Mouse (Mus musculus): ENCODE results near the gene Fgfr2.
"Not testable (repeated sequence)": the region's sequence is repeated elsewhere in the genome, so short reads cannot be mapped to it uniquely, and the experiment has no call there.

Fgfr2 gene

DNA sequence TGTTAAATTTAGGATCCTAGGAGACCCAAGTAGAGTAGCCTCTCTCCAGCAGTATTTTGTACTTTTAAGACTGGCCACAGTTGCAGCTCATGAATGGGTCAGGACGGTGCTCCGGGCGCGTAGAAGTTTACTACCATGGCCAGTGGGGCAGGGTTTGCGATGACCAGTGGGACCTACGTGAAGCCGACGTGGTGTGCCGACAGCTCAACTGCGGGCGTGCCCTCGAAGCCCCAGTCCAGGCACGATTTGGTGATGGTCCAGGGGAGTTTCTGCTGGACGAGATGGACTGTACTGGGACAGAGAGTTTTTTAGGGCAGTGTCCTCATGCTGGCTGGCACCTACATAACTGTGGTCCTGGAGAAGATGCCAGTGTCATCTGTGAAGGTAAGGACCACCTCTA, 1935.2 kb downstream of the Fgfr2 start:
- DNase-seq: no peak

DNA sequence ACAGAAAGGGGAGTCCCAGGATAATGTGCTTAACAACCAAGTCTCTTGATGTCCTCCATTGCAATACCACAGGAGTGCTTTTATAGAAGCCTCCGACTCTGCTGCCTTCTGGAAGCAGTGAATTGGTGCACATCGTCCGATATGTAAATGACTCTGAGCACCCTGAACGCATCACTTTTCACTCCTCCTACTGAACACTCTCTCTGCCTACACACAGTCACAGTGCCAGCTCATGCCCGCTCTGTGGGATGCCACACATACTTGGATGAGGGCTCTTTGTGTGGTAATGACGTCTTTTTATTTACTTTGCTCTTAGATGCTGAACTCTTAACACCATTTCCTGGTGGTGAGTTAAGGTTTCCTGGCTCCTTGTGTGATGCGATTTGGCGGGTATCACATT, 1936.1 kb downstream of the Fgfr2 start:
- no peak for DNase-seq

- DNase-seq: no peak
These were observed 1938.8 kb downstream of the Fgfr2 start for GRCm38 (mm10) chr7:131184339-131184738.

DNA sequence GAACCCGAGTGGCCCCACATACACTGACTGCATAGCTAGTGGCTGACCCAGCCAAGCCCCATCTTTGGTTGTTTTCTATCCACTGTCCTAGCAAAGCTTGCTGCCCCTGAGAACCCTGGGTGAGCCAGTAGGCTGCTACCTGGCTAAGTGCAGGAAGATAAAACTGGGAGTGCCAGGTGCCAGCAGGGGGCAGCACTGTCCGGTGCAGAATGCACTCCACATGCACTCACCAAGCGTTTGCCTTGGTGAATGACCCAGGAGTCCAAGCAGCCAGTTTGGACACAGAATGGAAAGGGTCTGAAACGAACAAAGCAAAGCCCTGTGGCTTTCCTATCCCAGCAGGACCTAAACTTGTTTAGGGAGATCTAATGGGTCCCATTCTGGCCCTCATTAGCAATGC, 1940.5 kb downstream of the Fgfr2 start:
- no peak for DNase-seq

- DNase-seq: no peak
These were observed 1949.0 kb downstream of the Fgfr2 start, which contains the start of gene 5430419D17Rik for GRCm38 (mm10) chr7:131174121-131174520. Gene 5430419D17Rik (plus strand): TSS chr7:131174402.

- DNase-seq: no peak
These were observed 1954.1 kb downstream of the Fgfr2 start for GRCm38 (mm10) chr7:131169099-131169498.

GRCm38 (mm10) chr7:131167771-131168170, 1955.4 kb downstream of the Fgfr2 start:
- no peak for DNase-seq

- no peak for DNase-seq
These were observed 1960.9 kb downstream of the Fgfr2 start for GRCm38 (mm10) chr7:131162251-131162650.

- no peak for DNase-seq
These were observed 1970.1 kb downstream of the Fgfr2 start for GRCm38 (mm10) chr7:131153044-131153443.

- no peak for DNase-seq
These were observed 1973.0 kb downstream of the Fgfr2 start for GRCm38 (mm10) chr7:131150179-131150578.

DNA sequence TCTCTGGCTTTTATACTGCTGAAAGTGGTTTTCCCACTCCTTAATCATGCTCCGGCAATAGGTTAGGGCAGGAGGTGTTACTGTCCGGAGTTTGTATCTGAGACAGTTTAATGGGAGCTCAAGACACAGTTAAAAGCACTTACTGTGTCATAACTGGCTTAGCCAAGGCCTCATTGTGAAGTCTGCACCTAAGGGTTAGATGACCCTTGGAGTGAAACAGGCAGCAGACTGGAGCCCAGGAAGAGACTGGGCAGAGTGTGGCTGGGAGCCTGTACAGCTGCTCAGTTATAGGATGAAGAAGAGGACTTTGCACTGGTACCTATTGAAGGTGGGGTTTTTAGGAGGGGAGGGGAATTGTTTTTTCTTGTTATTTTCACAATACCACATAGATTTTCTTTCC, 1976.9 kb downstream of the Fgfr2 start, which contains the start of gene 4933402N03Rik:
TSS of gene 4933402N03Rik (minus strand) at position 101 of the 400 bp plus-strand sequence.
- DNase-seq: no peak

DNA sequence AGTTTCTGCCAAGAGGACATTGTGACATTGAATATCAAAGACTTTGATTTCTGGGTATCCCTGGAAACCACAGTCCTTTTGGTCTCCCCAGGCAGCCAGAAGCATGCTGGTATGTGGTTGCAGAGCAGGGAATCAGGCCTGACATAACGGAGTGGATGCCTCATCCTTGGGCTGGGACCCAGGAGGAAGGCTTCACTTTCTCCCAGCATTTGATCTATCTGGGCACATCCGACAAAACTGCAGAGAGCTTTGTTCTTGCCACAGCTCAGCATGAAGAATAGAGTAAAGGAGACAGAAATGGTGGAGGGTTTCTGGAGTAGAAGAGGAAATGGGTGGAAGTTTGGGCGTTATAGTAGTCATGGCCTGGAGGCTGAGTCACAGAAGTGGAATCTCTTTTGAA, 1990.0 kb downstream of the Fgfr2 start:
- no peak for DNase-seq

DNA sequence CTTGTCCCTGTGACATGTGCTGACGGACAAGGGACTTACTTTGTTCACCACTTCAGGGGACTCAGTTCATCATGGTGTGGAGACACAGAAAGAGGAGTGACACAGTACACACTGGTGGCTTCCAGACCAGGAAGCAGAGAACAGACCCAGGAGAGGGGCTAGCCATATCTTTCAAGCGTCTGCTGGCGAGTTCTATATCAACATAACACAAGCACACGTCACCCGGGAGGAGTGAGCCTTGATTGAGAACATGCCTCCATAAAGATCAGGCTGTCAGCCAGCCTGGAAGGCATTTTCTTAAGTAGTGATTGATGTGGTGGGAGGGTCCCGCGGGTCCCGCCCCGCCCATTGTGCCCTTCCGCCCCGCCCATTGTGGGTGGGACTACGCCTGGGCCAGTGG, 1993.1 kb downstream of the Fgfr2 start:
- DNase-seq: no peak

DNA sequence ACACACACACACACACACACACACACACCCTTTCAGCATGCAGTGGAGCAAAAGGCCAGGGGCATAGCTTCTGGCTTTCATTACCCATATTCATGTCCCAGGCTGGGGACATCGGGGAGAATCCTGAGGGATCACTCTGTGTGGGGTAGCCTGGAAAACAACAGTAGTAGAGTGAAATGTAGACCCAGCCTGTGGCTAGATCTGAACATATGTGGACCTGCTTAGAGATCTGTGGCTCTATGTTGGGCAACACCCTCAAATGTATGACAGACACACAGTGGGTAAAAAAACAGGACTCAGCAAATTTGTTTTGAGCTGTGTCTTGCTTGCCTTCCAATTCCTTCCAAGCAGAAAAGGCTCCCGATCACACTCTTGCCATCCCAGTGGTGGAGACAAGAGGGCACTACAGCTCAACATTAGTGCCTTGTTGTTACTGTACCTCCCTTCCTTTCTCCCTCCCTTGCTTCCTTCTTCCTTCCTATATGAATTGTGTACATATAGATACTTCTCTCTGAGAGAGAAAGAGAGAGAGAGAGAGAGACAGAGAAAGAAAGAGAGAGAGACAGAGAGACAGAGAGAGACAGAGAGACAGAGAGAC, 2000.8 kb downstream of the Fgfr2 start:
- no peak for DNase-seq

DNA sequence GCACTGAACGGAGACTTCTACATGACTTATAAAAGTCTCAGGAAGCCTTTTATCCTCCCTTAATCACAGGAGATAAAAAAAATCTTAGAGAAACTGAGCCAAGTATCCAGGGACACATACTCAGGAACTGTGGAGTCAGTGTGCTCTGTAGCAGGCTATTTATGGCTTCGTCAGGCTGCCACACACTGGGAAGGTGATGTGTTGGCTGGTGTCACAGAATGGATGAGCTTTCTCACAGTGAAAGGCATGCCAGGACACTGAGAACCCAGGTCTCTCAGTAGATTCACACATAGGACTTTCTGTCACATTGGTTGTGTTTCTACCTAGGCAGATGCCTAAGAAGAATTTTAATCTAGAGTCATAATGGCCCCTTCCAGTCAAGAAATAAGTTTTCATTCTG, 2008.7 kb downstream of the Fgfr2 start:
- DNase-seq: peak; percentile 2

GRCm38 (mm10) chr7:131113676-131114075, 2009.5 kb downstream of the Fgfr2 start:
- peak; percentile 2 for DNase-seq

- DNase-seq: peak; percentile 34
These were observed 2010.7 kb downstream of the Fgfr2 start for GRCm38 (mm10) chr7:131112486-131112885.

DNA sequence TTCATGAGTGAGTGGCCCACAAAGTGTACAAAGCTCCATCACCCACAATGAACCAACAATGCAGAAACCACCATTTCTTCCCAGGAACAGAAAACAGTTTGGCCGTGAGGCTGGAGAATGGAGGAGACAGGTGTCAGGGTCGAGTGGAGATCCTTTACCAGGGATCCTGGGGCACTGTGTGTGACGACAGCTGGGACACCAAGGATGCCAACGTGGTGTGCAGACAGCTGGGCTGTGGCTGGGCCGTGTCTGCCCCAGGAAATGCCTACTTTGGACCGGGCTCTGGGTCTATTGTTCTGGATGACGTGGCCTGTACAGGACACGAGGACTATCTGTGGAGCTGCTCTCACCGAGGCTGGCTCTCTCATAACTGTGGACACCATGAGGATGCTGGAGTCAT, 2040.7 kb downstream of the Fgfr2 start:
- DNase-seq: not testable (repeated sequence)

DNA sequence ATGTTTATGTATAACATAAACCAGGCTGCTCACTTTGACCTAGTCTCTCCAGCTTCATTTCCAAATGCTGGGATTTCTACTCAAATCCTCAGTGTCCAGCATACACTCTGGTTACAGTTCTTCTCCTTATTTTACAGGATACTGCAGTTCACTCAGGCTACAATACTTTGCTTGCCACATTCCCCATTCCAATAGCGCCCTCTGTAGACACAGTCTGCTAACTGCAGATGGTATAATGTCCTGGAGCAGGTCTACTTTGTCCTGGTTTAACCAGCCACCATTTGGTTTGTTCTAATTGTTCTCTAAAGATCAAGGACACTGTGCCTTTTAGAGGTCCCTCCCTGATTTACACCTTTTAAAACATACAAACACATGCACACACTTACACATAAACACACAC, 2047.2 kb downstream of the Fgfr2 start:
- DNase-seq: no peak

- DNase-seq: not testable (repeated sequence)
These were observed 2049.1 kb downstream of the Fgfr2 start for GRCm38 (mm10) chr7:131074098-131074497.

- not testable (repeated sequence) for DNase-seq
These were observed 2049.7 kb downstream of the Fgfr2 start for GRCm38 (mm10) chr7:131073476-131073875.

DNA sequence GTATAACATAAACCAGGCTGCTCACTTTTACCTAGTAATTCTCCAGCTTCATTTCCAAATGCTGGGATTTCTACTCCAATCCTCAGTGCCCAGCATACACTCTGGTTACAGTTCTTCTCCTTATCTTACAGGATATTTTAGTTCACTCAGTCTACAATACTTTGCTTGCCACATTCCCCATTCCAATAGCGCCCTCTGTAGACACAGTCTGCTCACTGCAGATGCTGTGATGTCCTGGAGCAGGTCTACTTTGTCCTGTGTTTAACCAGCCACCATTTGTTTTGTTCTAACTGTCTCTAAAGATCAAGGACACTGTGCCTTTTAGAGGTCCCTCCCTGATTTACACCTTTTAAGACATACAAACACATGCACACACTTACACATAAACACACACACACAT, 2055.0 kb downstream of the Fgfr2 start:
- DNase-seq: not testable (repeated sequence)

- DNase-seq: no peak
These were observed 2060.6 kb downstream of the Fgfr2 start for GRCm38 (mm10) chr7:131062541-131062940.

GRCm38 (mm10) chr7:131059808-131060207, 2063.3 kb downstream of the Fgfr2 start:
- DNase-seq: not testable (repeated sequence)

DNA sequence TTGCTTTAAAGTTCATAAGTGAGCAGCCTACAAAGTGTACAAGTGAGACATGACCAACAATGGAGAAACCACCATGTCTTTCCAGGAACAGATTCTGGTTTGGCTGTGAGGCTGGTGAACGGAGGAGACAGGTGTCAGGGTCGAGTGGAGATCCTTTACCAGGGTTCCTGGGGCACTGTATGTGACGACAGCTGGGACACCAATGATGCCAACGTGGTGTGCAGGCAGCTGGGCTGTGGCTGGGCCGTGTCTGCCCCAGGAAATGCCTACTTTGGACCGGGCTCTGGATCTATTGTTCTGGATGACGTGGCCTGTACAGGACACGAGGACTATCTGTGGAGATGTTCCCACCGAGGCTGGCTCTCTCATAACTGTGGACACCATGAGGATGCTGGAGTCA, 2065.2 kb downstream of the Fgfr2 start:
- DNase-seq: not testable (repeated sequence)

Measured in cerebellum, adult 11 months (tissue).